Comparison of ENCODE assay signal across 16 mouse cellular contexts in the genomic region with DNA sequence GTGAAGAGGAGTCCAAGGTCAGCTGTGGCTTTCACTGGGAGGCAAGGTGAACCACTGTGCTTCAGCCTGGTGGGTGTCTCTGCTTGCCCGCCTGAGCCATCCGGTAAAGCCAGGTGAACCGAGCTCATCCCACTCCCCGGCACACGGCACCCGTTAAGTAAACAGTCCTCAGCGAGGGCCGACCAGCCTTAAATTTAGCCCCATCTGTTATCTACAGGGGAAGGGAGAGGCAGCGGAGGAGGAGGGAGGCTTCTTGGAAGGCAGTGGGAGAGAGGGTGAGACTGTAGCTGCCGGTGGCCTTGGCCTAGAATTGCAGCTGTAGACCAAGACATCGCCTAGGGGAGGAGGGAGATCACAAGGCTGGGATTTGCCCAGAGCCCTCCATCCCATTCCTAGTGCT. TPM values are rescaled to one million over a fixed set of nuclear protein-coding genes. Genes with fewer than 3 reads are reported as not detected.
A peak's percentile ranks its signal among the peaks of the same experiment; 100 is the strongest.
DNase-seq lines count a peak whose midpoint lies in the region; ATAC-seq and TF ChIP-seq lines count a peak whose summit lies in the region.
"Had no signal": no experiment of that assay in that cellular context is flagged by ENCODE, and none has a peak within 500 bp of the region (broad histone marks: within the 10 kb centered on the region; RNA-seq: fewer than 3 reads in every experiment).

No protein-coding gene starts in this region.

- DNase-seq in heart, postnatal 0 days (ENCODE audit: low spot score): no peak
- DNase-seq in heart, adult 9 months (ENCODE audit: low spot score in 2 of 2): no peak
- no peak for DNase-seq in midbrain, postnatal 0 days (ENCODE audit: low spot score)
- DNase-seq in left cerebral cortex, postnatal 14 days (ENCODE audit: low spot score in 2 of 2): peak; percentile 44 to 50
- DNase-seq in right cerebral cortex, postnatal 36 days (ENCODE audit: low spot score in 2 of 2): peak; percentile 44 to 55
- DNase-seq in retina, postnatal 1 day: no peak
- DNase-seq: cerebellum, adult 18-20 months; lung, postnatal 10 days; midbrain, embryonic 14.5 days had no signal

- WGBS in heart, postnatal 0 days: 39% methylated on average over 11 of the region's 11 CpGs
- WGBS in midbrain, embryonic 12.5 days: 93% methylated on average over 11 of the region's 11 CpGs
- WGBS in midbrain, postnatal 0 days: 86% methylated on average over 11 of the region's 11 CpGs

- peaks cover 13% of the 10 kb centered on the region for H3K36me3 ChIP-seq in heart, postnatal 0 days (replicated peaks; ENCODE audit: control insufficient read depth, insufficient read depth, low read length)
- H3K36me3 ChIP-seq in midbrain, embryonic 12.5 days: peaks cover 28% of the 10 kb centered on the region; the same call in 1 of the 2 replicates
- peaks cover 31% of the 10 kb centered on the region for H3K36me3 ChIP-seq in midbrain, postnatal 0 days (ENCODE audit: insufficient read depth, low read length)

- H3K9ac ChIP-seq in heart, postnatal 0 days (replicated peaks; ENCODE audit: low read depth, low read length): 0 out of 2 replicates have a peak overlapping the region, but pooled peaks have one; percentile 10
- 0 out of 2 replicates have a peak overlapping the region, but pooled peaks have one; percentile 11 for H3K9ac ChIP-seq in midbrain, embryonic 12.5 days (replicated peaks)
- no peak overlapping the region for H3K9ac ChIP-seq in midbrain, postnatal 0 days (replicated peaks; ENCODE audit: low read length, poor library complexity, severe bottlenecking)
- H3K9ac ChIP-seq: heart, embryonic 15.5 days had no signal

- no peaks in the 10 kb centered on the region for H3K9me3 ChIP-seq in heart, postnatal 0 days (replicated peaks; ENCODE audit: control insufficient read depth, low read length)
- no peaks in the 10 kb centered on the region for H3K9me3 ChIP-seq in midbrain, embryonic 12.5 days
- no peaks in the 10 kb centered on the region for H3K9me3 ChIP-seq in midbrain, postnatal 0 days (ENCODE audit: low read length)
- H3K9me3 ChIP-seq: heart, embryonic 15.5 days; limb, embryonic 13.5 days had no signal

- intact Hi-C loops in left cerebral cortex, postnatal 14 days (cut with DNase I): no loop called here

- 0 out of 2 replicates have a peak, but pooled peaks cover 4% of the 10 kb centered on the region for H3K4me1 ChIP-seq in heart, postnatal 0 days (ENCODE audit: control insufficient read depth, insufficient read depth)
- no peaks in the 10 kb centered on the region for H3K4me1 ChIP-seq in midbrain, embryonic 12.5 days
- H3K4me1 ChIP-seq in midbrain, postnatal 0 days (ENCODE audit: insufficient read depth, low read length): no peaks in the 10 kb centered on the region

- no peak overlapping the region for H3K4me2 ChIP-seq in heart, postnatal 0 days (ENCODE audit: low read depth, low read length)
- no peak overlapping the region for H3K4me2 ChIP-seq in midbrain, embryonic 12.5 days (replicated peaks)
- no peak overlapping the region for H3K4me2 ChIP-seq in midbrain, postnatal 0 days (ENCODE audit: low read depth, low read length, poor library complexity, severe bottlenecking)
- H3K4me2 ChIP-seq: heart, embryonic 15.5 days; limb, embryonic 13.5 days had no signal

- no peak overlapping the region for H3K4me3 ChIP-seq in heart, postnatal 0 days (ENCODE audit: low read depth, low read length)
- no peak overlapping the region for H3K4me3 ChIP-seq in midbrain, embryonic 12.5 days
- no peak overlapping the region for H3K4me3 ChIP-seq in midbrain, postnatal 0 days (ENCODE audit: low read depth, low read length)
- H3K4me3 ChIP-seq: heart, embryonic 15.5 days; limb, embryonic 13.5 days had no signal

- TF ChIP-seq CTCF in heart, postnatal 0 days (IDR thresholded peaks at IDR 0.05; ENCODE audit: low read depth): no peak
- TF ChIP-seq CTCF in midbrain, postnatal 0 days (IDR thresholded peaks at IDR 0.05): no peak

- no peaks in the 10 kb centered on the region for H3K27me3 ChIP-seq in heart, postnatal 0 days (ENCODE audit: control insufficient read depth, insufficient read depth, low read length)
- 0 out of 2 replicates have a peak, but pooled peaks cover 5% of the 10 kb centered on the region for H3K27me3 ChIP-seq in midbrain, embryonic 12.5 days
- no peaks in the 10 kb centered on the region for H3K27me3 ChIP-seq in midbrain, postnatal 0 days (ENCODE audit: insufficient read depth, low read length)
- H3K27me3 ChIP-seq: CH12.LX; heart, embryonic 15.5 days; limb, embryonic 13.5 days; Patski had no signal

- TF ChIP-seq EP300 in heart, postnatal 0 days (IDR thresholded peaks at IDR 0.05; ENCODE audit: low read depth): no peak

- H3K27ac ChIP-seq in heart, postnatal 0 days (ENCODE audit: low read depth): no peak overlapping the region
- no peak overlapping the region for H3K27ac ChIP-seq in midbrain, embryonic 12.5 days (replicated peaks)
- no peak overlapping the region for H3K27ac ChIP-seq in midbrain, postnatal 0 days (ENCODE audit: low read depth, low read length)
- H3K27ac ChIP-seq: limb, embryonic 13.5 days; stomach, postnatal 0 days had no signal

- no peak for ATAC-seq in heart, postnatal 0 days (ENCODE audit: insufficient read depth, low read depth)
- ATAC-seq in midbrain, embryonic 12.5 days (ENCODE audit: low FRiP score, low read depth): no peak
- ATAC-seq in midbrain, postnatal 0 days (ENCODE audit: low FRiP score): no peak
- ATAC-seq: hindbrain, embryonic 16.5 days; Patski had no signal

RNA-seq across cellular contexts. Expression of gene Stx1a, which starts 17.5 kb away (rescaled TPM):
- total RNA-seq in heart, postnatal 0 days (2014; rRNA removed; ENCODE audit: low replicate concordance): 2.3 and 3.7 TPM in 2 replicates
- polyA plus RNA-seq in heart, postnatal 0 days (2015; fragmentation: Nextera tagmentation; extraction: Ambion mirVana): 2.3 and 2.5 TPM in 2 replicates
- polyA plus RNA-seq in midbrain, embryonic 12.5 days (2016; fragmentation: Nextera tagmentation; extraction: Ambion mirVana): 27.8 and 29.3 TPM in 2 replicates
- total RNA-seq in midbrain, postnatal 0 days (2014; rRNA removed): 165 and 175 TPM in 2 replicates
- 190 and 202 TPM in 2 replicates for polyA plus RNA-seq in midbrain, postnatal 0 days (2015; fragmentation: Nextera tagmentation; extraction: Ambion mirVana)
- 100 to 1,000 TPM; 413 to 473 TPM for total RNA-seq in left cerebral cortex, postnatal 14 days (2021)

RNA-seq across cellular contexts. Expression of gene Dnajc30, which starts 23.2 kb away (rescaled TPM):
- total RNA-seq in heart, postnatal 0 days (2014; rRNA removed; ENCODE audit: low replicate concordance): 7.7 and 19.7 TPM in 2 replicates
- polyA plus RNA-seq in heart, postnatal 0 days (2015; fragmentation: Nextera tagmentation; extraction: Ambion mirVana): 33.6 and 34.1 TPM in 2 replicates
- polyA plus RNA-seq in midbrain, embryonic 12.5 days (2016; fragmentation: Nextera tagmentation; extraction: Ambion mirVana): 27.6 and 28.3 TPM in 2 replicates
- total RNA-seq in midbrain, postnatal 0 days (2014; rRNA removed): 13.5 and 21.4 TPM in 2 replicates
- polyA plus RNA-seq in midbrain, postnatal 0 days (2015; fragmentation: Nextera tagmentation; extraction: Ambion mirVana): 52.5 and 52.8 TPM in 2 replicates
- 10 to 100 TPM; 41.6 to 42.9 TPM for total RNA-seq in left cerebral cortex, postnatal 14 days (2021)

RNA-seq across cellular contexts. Expression of gene Bud23, which starts 24.0 kb away (rescaled TPM):
- 34.2 and 49.6 TPM in 2 replicates for total RNA-seq in heart, postnatal 0 days (2014; rRNA removed; ENCODE audit: low replicate concordance)
- polyA plus RNA-seq in heart, postnatal 0 days (2015; fragmentation: Nextera tagmentation; extraction: Ambion mirVana): 33.7 and 38.2 TPM in 2 replicates
- polyA plus RNA-seq in midbrain, embryonic 12.5 days (2016; fragmentation: Nextera tagmentation; extraction: Ambion mirVana): 118 and 119 TPM in 2 replicates
- 48.3 and 49.9 TPM in 2 replicates for total RNA-seq in midbrain, postnatal 0 days (2014; rRNA removed)
- 63.6 and 65.5 TPM in 2 replicates for polyA plus RNA-seq in midbrain, postnatal 0 days (2015; fragmentation: Nextera tagmentation; extraction: Ambion mirVana)
- 10 to 100 TPM; 34.0 to 55.7 TPM for total RNA-seq in left cerebral cortex, postnatal 14 days (2021)

RNA-seq across cellular contexts. Expression of gene Abhd11, which starts 31.8 kb away (rescaled TPM):
- total RNA-seq in heart, postnatal 0 days (2014; rRNA removed; ENCODE audit: low replicate concordance): 55.6 and 60.8 TPM in 2 replicates
- 99.5 and 100 TPM in 2 replicates for polyA plus RNA-seq in heart, postnatal 0 days (2015; fragmentation: Nextera tagmentation; extraction: Ambion mirVana)
- 39.1 and 41.4 TPM in 2 replicates for polyA plus RNA-seq in midbrain, embryonic 12.5 days (2016; fragmentation: Nextera tagmentation; extraction: Ambion mirVana)
- 56.8 and 64.4 TPM in 2 replicates for total RNA-seq in midbrain, postnatal 0 days (2014; rRNA removed)
- polyA plus RNA-seq in midbrain, postnatal 0 days (2015; fragmentation: Nextera tagmentation; extraction: Ambion mirVana): 85.3 and 85.6 TPM in 2 replicates
- total RNA-seq in left cerebral cortex, postnatal 14 days (2021): 10 to 100 TPM; 41.2 to 42.0 TPM

RNA-seq across cellular contexts. Expression of gene Vps37d, which starts 37.3 kb away (rescaled TPM):
- 3.7 and 5.6 TPM in 2 replicates for total RNA-seq in heart, postnatal 0 days (2014; rRNA removed; ENCODE audit: low replicate concordance)
- 1.0 and 1.1 TPM in 2 replicates for polyA plus RNA-seq in heart, postnatal 0 days (2015; fragmentation: Nextera tagmentation; extraction: Ambion mirVana)
- 28.2 and 32.1 TPM in 2 replicates for polyA plus RNA-seq in midbrain, embryonic 12.5 days (2016; fragmentation: Nextera tagmentation; extraction: Ambion mirVana)
- 95.4 and 107 TPM in 2 replicates for total RNA-seq in midbrain, postnatal 0 days (2014; rRNA removed)
- 31.2 and 32.0 TPM in 2 replicates for polyA plus RNA-seq in midbrain, postnatal 0 days (2015; fragmentation: Nextera tagmentation; extraction: Ambion mirVana)
- 10 to 100 TPM; 23.6 to 30.9 TPM for total RNA-seq in left cerebral cortex, postnatal 14 days (2021)

Comparison
In these comparisons a context has a peak if more than half of its experiments do, and no peak if none do; other contexts are left out.
1. DNase-seq: peak in left cerebral cortex, postnatal 14 days (2 of 2) and right cerebral cortex, postnatal 36 days (2 of 2); none in heart, postnatal 0 days (single experiment), heart, adult 9 months (0 of 2), midbrain, postnatal 0 days (single experiment) and retina, postnatal 1 day (single experiment).
2. RNA of gene Stx1a, which starts 17.5 kb away (total RNA-seq): 413 to 473 TPM in left cerebral cortex, postnatal 14 days and 165 to 175 TPM in midbrain, postnatal 0 days; 2.3 to 3.7 TPM in heart, postnatal 0 days; every median in the first group is over 10 times any median in the second.